Mouse (Mus musculus) cerebellum, adult 11-12 months (tissue): Measurements from ENCODE around the gene Gad1.

Experiments used
- DNase-seq: peaks from one replicate; pipeline ENCODE4 v3.0.0; 2022

Gad1 gene

DNA sequence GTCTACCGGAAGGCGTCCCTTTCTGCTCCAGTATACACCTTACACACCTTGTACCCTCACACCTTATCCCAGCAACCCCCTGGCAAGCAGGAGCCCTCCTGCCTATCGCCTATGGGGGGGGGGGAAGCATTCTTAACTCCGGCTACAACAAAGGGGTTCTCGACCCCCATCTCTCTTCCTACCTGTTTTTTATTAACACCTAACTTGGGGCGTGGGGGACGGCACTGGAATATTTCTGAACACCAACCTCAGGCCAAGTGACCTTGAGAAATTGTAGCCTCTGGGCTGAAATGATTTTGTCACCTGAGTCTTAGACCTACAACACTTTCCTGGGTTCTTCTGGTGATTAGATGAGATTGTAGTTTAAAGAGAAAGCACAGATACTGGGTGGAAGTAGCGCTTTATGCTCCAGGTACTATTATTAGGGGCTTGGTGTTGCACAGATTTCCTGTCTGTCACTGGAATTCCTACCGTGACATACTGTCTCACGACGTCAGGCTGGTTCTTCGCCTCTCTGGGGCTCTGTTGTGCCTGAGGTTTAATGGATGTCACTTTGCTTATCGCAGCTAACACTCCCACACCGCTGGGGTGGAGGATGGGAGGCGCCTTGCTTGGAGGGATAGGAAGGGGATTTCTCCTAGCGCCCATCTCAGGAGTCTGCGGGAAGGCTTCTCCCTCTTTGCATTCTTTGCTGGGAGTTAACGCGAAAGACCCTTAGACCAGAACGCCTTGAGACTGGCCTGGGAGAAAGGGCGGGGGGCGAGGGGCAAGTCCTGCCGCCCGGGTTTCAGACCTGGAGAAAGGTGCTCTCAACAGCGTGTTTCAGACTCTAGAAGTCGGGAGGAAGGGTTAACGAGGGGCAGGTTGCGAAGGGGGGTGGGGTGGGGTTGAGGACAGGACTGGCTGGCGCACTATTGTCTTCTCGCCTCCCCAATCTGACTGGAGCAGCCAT is 13.1 kb downstream of the Gad1 start:
- no peak for DNase-seq

DNA sequence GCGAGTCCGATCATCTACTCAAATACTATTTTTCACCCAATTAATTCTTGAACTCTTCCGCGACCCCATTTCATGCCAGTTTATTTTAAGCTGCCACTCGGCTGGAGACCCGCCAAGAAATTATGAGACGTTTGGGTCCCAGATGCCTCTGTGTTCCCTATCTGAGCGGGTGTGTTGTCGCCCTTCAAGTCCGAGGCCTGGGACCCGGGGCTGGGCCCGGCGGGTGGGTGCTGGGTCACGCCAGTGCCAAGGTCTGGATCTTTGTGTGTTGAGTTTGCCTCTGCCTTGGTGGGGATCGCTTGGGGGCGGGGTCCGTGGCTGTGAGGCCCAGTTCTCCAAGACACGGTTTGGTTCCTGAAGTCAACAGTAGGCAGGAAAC is 13.7 kb downstream of the Gad1 start:
- no peak for DNase-seq

DNA sequence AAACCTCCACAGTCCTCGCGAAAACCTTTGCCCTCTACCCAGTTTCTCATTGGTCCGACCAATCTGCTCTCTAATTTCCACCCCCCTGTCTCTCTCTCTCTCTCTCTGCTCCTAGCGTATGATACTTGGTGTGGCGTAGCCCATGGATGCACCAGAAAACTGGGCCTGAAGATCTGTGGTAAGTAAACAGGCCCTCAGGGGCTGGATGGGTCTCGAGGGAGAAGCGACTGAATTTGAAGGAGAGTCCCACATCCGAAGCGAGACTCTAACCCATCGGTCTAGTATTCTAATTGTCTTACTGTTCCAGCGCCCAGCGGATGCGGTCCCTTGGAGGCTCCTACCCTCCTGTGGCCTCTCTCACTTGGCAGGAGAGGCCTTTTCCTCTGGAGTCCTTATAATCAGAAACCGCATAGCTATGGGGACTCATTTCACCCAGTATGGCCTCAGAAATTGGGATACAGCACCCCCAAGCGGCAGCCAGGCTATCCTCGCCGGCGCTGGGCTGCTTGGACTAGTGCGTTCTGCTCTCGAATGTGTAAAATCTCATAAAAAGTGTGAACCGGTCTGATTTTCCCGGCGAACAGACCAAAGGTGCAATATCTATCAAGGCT is 14.3 kb downstream of the Gad1 start:
- no peak for DNase-seq

DNA sequence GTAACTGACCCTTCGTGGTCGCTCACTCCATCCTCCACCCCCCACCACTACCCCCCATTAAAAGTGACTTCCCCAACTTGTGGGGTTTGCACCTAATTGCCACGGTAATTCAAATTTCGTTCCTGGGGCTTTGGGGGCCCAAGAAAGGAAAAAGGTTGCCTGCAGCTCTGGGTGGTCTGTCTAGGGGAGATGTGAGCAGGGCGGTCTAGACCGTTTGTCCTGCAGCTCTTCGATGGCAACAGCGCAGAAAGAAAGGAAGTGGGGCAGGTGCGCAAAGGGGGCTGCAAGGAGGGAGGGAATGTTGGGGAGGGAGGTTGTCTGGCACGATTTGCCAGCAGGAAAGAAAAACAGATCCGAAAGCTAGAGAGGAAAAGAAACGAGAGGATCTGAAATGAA is 14.8 kb downstream of the Gad1 start:
- DNase-seq, result no peak

GRCm38 (mm10) chr2:70568198-70568941 is 15.5 kb downstream of the Gad1 start:
- no peak for DNase-seq

DNA sequence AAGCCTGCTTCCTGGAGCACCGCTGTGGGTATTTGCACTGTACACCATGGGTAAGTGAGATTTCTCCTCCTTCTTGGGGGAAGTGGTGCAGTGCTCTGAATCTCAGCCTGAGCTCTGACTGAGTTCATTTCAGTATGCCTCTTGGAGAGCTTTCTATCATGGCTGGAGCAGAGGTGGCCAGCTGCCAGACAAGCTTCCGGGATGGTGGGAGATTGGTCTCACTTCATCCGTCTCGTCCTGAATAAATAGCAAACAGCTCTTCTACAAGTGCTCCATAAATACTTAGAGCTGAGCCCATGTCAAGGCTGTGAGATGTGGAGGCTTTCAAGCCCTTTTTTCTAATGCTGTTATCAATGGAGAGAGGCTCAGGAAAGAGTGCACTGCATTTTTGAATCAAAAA is 18.8 kb downstream of the Gad1 start:
- no peak for DNase-seq

DNA sequence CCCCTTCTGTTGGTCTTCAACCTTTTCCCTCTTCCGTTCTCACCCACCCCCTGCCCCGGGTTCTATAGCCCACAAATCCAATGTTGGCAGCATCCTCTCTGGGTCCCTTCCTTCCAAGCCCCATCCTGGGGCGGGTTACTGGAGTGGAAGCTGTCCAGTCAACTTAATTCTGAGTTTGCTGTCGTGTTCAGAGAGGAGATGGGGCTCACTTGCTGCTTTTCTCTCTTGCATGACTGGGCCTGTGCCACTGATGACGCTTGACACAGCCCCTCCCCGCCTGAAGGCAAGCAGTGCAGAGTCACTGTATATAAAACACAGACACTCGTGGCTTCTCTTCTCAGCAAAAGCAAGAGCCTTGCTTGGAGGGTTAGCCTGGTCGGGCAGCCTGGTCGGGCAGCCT is 19.4 kb downstream of the Gad1 start:
- DNase-seq, result no peak

GRCm38 (mm10) chr2:70573544-70574210 is 20.8 kb downstream of the Gad1 start:
- DNase-seq, result no peak

GRCm38 (mm10) chr2:70588200-70588599 is 35.3 kb downstream of the Gad1 start:
- no peak for DNase-seq

GRCm38 (mm10) chr2:70592432-70592831 is 39.6 kb downstream of the Gad1 start:
- DNase-seq, result no peak

DNA sequence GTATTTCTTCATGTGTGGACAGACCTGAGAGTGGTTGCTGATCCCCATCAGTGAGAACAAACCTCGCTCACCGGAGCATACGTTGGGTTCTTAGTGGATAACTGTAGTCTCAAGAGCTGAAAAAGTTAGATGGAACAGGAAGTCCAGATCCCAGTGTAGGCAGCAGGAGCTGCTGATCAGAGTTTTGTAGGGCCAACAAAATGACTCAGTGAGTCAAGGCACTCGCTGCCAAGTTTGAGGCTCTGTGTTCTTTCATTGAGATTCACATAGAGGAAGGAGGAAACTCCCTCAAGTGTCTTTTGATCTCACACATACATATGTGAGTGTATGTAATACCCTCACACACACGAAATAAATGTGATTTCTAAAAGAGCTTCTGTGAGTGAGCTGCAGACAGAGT is 40.8 kb downstream of the Gad1 start:
- no peak for DNase-seq

GRCm38 (mm10) chr2:70595896-70596295 is 43.0 kb downstream of the Gad1 start:
- no peak for DNase-seq

DNA sequence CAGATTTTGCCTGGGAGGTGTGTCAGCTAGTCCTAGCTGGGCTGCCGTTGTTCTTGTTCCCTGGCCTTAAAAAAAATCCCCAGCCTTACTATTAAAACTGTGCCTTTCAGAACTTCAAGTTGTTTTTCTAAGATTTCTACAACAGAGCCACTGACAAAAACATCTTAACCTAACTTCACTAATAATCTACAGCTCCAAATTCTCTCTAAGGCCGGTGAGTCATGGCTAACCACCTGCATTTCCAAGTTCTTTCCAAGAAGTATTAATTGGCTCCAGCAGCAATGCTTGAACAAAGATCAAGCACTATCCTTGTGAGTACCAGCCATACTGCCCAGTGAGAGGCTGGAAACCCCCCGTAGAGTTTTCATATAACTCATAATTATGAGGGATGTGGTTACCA is 56.9 kb downstream of the Gad1 start:
- no peak for DNase-seq

DNA sequence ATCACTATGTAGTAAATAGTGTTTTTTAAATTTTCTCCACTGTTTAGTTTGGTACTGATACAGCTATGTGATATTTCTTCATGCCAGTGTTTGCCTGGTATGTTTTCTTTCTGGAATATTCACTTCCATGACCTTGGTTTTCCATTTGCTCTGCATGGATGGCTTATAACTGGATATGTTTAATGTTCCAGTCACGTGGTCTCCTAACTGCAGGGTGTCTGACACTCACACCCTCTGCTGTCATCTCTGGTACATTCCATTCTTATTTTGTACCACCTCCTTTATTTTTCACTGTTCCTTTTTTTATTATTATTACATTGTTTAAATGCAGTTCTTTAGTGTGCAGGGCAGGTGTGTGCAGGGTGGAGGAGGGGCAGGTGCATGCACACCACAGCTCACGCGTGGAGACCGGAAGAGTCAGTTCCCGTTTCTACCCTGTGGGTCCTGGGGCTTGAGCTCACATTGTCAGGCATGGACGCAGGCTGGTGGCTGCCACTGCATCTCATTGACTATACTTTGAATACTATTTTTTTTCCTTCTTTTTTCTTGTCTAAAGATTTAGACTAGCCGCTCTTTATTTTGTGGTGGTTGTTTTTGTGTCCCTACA is 62.0 kb downstream of the Gad1 start:
- no peak for DNase-seq

DNA sequence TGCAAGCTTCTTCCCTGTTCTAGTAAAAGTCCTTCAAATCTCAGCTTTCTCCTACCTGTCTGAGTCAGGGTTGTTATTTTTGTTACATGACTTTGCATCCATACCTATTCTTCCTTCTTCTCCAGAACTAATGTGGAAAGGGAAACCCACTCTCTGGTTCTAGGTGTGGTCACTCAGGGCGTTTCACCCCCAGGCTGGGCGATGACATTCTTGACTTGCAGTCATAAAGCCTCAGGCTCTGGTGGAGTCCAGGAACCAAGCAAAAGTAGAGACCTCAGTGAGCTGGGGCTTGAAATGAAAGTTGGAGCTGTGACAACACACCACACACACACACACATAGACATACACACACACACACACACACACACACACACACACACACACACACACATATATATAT is 63.2 kb downstream of the Gad1 start:
- DNase-seq, result no peak

DNA sequence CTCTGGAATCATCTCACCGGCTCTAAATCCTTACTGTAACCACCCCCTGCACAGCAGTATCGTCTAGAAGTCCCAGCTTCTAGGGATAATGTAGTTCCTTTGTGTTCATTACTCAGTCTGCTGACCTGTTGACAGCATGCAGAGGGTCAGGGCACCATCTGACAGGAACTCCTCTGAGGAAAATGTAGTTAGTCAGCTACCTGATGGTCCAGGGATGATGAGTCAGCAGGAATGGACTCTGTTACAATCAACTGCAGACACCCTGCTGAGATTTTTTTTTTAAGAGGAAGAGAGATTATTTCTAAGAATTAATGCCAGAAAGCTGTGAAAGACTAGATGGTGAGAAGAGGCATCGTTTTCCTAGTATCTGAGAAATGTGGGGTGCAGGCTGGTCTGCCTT is 63.7 kb downstream of the Gad1 start:
- no peak for DNase-seq

DNA sequence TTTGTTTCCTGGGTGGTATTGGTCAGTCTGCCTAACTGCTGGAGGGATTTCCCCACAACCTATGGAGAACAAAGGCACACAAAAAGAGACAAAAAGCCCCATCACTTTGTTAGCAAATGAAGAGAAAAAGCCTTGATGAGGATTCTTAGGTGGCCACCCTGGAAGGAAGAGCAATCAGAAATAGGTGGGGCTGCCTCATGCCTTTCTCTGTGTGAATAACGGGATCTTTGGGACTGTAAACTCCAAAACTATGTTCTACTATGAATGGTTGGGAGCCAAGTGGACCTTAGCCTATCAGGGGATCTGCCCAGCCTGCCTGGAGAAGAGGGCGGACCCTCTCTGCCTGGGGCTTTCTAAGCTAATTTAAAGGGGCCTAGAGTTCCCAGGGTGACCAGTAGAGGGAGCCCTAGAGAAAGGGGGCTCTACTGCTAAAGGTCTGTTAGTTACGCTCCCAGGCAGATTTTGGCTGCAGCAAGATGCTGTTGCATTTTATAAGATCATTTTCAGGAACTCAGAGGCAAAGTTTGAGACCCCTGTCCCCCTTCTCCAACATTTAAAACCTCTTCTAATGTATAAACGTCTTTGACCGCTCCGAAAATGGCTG is 66.5 kb downstream of the Gad1 start:
- no peak for DNase-seq

DNA sequence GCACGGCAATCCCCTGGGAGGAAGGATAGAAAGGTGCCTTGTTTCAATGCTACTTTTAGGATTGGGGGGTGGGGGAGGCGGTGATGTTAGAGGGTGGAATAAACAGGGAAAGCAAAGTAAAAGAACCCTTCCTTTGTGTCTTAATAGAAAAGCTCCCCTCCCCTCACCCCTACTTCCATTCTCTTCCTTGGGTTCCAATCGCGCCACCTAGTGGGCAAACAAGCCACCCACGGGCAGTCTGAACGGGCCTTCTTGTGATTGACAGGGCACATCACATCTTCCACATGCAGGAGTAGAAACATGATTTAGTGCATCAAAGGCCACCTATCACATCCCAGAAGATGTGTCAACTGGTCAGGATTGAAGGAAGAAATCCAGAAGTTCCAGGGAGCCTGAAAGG is 67.4 kb downstream of the Gad1 start:
- DNase-seq, result no peak

DNA sequence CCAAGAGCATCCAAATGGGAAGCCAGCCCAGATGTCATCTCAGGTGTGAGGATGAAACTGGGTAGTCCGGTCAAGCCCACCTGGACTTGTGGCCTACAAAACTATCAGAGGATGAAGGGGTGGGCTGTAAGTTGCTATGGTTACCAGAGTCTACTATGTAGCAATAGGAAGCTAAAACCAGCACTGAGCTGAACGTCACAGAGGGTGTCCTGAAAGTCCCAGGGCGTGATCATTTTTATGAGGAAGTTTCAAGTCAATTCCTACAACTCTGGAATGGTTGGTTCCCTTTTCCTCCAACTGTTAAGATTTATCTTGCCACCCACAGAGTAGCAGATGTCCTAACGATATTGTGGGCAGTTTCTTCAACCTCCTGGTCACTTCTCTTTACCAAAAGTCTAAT is 69.4 kb downstream of the Gad1 start:
- no peak for DNase-seq

DNA sequence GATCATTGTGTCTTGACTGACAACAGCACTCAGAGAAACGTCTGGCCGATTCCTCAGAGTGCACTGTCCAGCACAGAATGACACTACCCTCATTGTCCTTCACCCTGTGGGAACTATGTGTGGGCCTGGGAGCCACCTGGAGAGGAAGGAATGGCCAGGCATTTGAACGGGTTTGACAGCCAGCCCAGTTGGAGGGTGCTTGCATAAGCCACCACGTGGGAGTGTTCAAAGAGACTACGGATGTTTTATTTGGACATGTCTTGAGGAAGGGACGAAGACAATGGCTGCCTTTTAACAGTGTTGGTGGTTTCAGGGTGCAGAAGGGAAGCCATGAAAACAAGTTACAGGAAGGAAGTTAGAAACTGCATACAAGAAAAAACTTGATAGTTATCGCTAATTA is 72.9 kb downstream of the Gad1 start:
- DNase-seq, result no peak

- no peak for DNase-seq
Measured at GRCm38 (mm10) chr2:70628397-70628796, 75.5 kb downstream of the Gad1 start.

DNA sequence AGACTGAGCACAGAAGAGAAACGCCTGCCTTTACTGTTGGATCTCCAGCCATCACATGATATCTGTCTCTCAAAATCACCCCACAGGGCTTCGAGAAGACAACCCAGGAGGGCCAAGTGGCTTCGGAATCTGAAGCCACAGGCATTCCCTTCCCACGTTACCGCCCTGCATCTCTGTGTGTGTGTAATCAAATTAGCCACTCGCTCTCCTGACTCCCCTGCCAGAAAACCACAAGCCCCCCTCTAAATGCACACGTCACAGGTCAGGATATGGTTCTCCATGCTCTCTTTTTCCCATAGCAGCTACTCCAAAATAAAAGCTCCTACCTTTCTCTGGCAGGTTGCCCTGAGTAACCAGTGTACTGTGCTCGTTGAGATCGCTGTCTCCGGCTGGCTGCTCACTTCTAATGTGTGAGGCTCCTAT is 76.5 kb downstream of the Gad1 start:
- DNase-seq, result no peak
